Mouse (Mus musculus): Measurements from ENCODE around the gene Opcml.

Opcml gene

GRCm38 (mm10) chr9:28011483-28011882 is 220.9 kb downstream of the Opcml start:
- no peak for DNase-seq (ENCODE audit: low spot score)

GRCm38 (mm10) chr9:28012664-28013063 is 222.1 kb downstream of the Opcml start:
- no peak for DNase-seq (ENCODE audit: low spot score)

- DNase-seq (ENCODE audit: low spot score): no peak
Observed at GRCm38 (mm10) chr9:28013192-28013591, 222.6 kb downstream of the Opcml start.

- DNase-seq (ENCODE audit: low spot score): no peak
Observed at GRCm38 (mm10) chr9:28028156-28028555, 237.6 kb downstream of the Opcml start.

GRCm38 (mm10) chr9:28028788-28029393 is 238.3 kb downstream of the Opcml start:
- no peak for DNase-seq (ENCODE audit: low spot score)

- no peak for DNase-seq (ENCODE audit: low spot score)
Observed at GRCm38 (mm10) chr9:28049157-28049556, 258.6 kb downstream of the Opcml start.

- no peak for DNase-seq (ENCODE audit: low spot score)
Observed at GRCm38 (mm10) chr9:28057171-28057845, 266.7 kb downstream of the Opcml start.

- DNase-seq (ENCODE audit: low spot score): no peak
Observed at GRCm38 (mm10) chr9:28065126-28065525, 274.6 kb downstream of the Opcml start.

GRCm38 (mm10) chr9:28080694-28081093 is 290.1 kb downstream of the Opcml start:
- no peak for DNase-seq (ENCODE audit: low spot score)

- DNase-seq (ENCODE audit: low spot score): no peak
Observed at GRCm38 (mm10) chr9:28083754-28084153, 293.2 kb downstream of the Opcml start.

GRCm38 (mm10) chr9:28084273-28084726 is 293.7 kb downstream of the Opcml start:
- DNase-seq (ENCODE audit: low spot score): no peak

- DNase-seq (ENCODE audit: low spot score): no peak
Observed at GRCm38 (mm10) chr9:28091395-28091794, 300.8 kb downstream of the Opcml start.

GRCm38 (mm10) chr9:28094722-28095121 is 304.1 kb downstream of the Opcml start:
- no peak for DNase-seq (ENCODE audit: low spot score)

- DNase-seq (ENCODE audit: low spot score): no peak
Observed at GRCm38 (mm10) chr9:28096204-28096603, 305.6 kb downstream of the Opcml start.

GRCm38 (mm10) chr9:28101981-28102380 is 311.4 kb downstream of the Opcml start:
- no peak for DNase-seq (ENCODE audit: low spot score)

GRCm38 (mm10) chr9:28121858-28122257 is 331.3 kb downstream of the Opcml start:
- DNase-seq (ENCODE audit: low spot score): no peak

- no peak for DNase-seq (ENCODE audit: low spot score)
Observed at GRCm38 (mm10) chr9:28128735-28129134, 338.2 kb downstream of the Opcml start.

- DNase-seq (ENCODE audit: low spot score): no peak
Observed at GRCm38 (mm10) chr9:28131521-28131920, 340.9 kb downstream of the Opcml start.

GRCm38 (mm10) chr9:28136614-28137013 is 346.0 kb downstream of the Opcml start:
- DNase-seq (ENCODE audit: low spot score): no peak

GRCm38 (mm10) chr9:28139957-28140597 is 349.5 kb downstream of the Opcml start:
- no peak for DNase-seq (ENCODE audit: low spot score)

GRCm38 (mm10) chr9:28149507-28149906 is 358.9 kb downstream of the Opcml start:
- no peak for DNase-seq (ENCODE audit: low spot score)

GRCm38 (mm10) chr9:28153748-28154147 is 363.2 kb downstream of the Opcml start:
- DNase-seq (ENCODE audit: low spot score): no peak

GRCm38 (mm10) chr9:28157092-28157491 is 366.5 kb downstream of the Opcml start:
- no peak for DNase-seq (ENCODE audit: low spot score)

Measured in ovary, postnatal 14 days (tissue).